Mouse (Mus musculus): ENCODE data around the gene Ppp1r37. TPM values are rescaled to one million over a fixed set of nuclear protein-coding genes. Genes with fewer than 3 reads are reported as not detected.

The Ppp1r37 gene
- polyA plus RNA-seq, 1 experiment, result 115 TPM

DNA sequence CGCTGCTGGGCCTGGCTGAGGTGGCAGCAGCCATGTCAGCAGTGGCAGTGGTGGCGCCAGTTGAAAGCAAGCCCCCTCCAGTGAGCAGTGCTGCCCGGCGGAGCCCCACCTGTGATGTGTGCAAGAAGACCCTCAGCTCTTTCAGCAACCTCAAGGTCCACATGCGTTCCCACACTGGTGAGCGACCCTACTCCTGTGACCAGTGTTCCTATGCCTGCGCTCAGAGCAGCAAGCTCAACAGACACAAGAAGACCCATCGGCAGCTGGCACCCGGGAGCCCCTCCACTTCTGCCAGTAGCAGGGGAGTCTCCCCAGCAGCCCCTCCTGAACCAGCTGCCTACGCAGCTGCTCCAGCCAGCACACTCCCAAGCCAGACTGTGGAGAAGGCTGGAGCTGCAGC is 16.9 kb upstream of the Ppp1r37 start:
- Histone ChIP-seq H3K27me3 (ENCODE audit: control insufficient read depth, insufficient read depth, low read length) (no peaks in the 10 kb centered on the region), H3K4me1 (ENCODE audit: control insufficient read depth, insufficient read depth, insufficient read length, low read length) (peaks cover 10% of the 10 kb centered on the region), H3K27ac (ENCODE audit: insufficient read depth, low read depth, low read length) (no peak overlapping the region), H3K36me3 (ENCODE audit: control insufficient read depth, insufficient read depth, low read length) (peaks cover 34% of the 10 kb centered on the region), H3K4me3 (ENCODE audit: low read depth, low read length) (no peak overlapping the region)
- TF ChIP-seq CTCF (IDR thresholded peaks at IDR 0.05; ENCODE audit: extremely low read depth, insufficient read length, insufficient replicate concordance, low read depth, low read length) (no peak), POLR2A (IDR thresholded peaks at IDR 0.05; ENCODE audit: low read depth, low read length) (no peak)
- WGBS, result 95% methylated on average over 10 of the region's 10 CpGs

GRCm38 (mm10) chr7:19578436-19578835 is 15.6 kb upstream of the Ppp1r37 start:
- peak overlapping the region; percentile 68 for H3K4me3 ChIP-seq (ENCODE audit: low read depth, low read length)
- H3K4me1 ChIP-seq (ENCODE audit: control insufficient read depth, insufficient read depth, insufficient read length, low read length), result peaks cover 10% of the 10 kb centered on the region
- no peaks in the 10 kb centered on the region for H3K27me3 ChIP-seq (ENCODE audit: control insufficient read depth, insufficient read depth, low read length)
- no peak overlapping the region for H3K27ac ChIP-seq (ENCODE audit: insufficient read depth, low read depth, low read length)
- WGBS, result 65% methylated on average over 4 of the region's 4 CpGs
- H3K36me3 ChIP-seq (ENCODE audit: control insufficient read depth, insufficient read depth, low read length), result peaks cover 21% of the 10 kb centered on the region
- TF ChIP-seq CTCF (IDR thresholded peaks at IDR 0.05; ENCODE audit: extremely low read depth, insufficient read length, insufficient replicate concordance, low read depth, low read length) (no peak), POLR2A (IDR thresholded peaks at IDR 0.05; ENCODE audit: low read depth, low read length) (no peak)

DNA sequence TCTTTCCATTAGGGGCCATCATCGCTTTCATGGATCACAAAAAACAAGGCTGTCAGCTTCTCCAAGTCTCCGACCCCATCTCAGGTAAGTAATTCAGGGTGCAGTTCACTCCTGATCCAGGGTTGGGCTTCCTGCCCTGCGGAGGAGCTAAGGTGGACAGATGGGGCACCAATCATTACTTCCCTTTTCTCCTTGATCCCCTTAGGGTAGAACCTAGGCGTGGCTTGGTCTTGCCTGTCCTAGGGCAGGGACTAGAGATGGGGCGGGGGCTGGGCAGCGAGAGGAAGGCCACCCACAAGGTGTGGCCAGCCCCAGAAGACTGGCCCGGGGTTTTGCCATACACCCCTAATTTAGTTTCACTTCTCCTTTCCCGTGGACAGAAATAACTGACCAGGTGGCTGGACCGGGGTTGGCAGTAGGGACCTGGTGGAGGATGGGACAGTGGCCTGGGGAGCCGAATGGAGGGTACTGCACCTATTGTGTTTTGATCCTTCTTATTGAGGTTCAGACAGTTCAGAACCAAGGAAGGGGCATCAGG is 15.1 kb upstream of the Ppp1r37 start:
- TF ChIP-seq POLR2A (IDR thresholded peaks at IDR 0.05; ENCODE audit: low read depth, low read length), result no peak
- no peak for TF ChIP-seq CTCF (IDR thresholded peaks at IDR 0.05; ENCODE audit: extremely low read depth, insufficient read length, insufficient replicate concordance, low read depth, low read length)
- Histone ChIP-seq H3K4me3 (ENCODE audit: low read depth, low read length) (peak overlapping the region; percentile 68), H3K36me3 (ENCODE audit: control insufficient read depth, insufficient read depth, low read length) (peaks cover 19% of the 10 kb centered on the region), H3K27me3 (ENCODE audit: control insufficient read depth, insufficient read depth, low read length) (no peaks in the 10 kb centered on the region), H3K4me1 (ENCODE audit: control insufficient read depth, insufficient read depth, insufficient read length, low read length) (peaks cover 10% of the 10 kb centered on the region), H3K27ac (ENCODE audit: insufficient read depth, low read depth, low read length) (no peak overlapping the region)
- WGBS, result 14% methylated on average over 10 of the region's 10 CpGs

DNA sequence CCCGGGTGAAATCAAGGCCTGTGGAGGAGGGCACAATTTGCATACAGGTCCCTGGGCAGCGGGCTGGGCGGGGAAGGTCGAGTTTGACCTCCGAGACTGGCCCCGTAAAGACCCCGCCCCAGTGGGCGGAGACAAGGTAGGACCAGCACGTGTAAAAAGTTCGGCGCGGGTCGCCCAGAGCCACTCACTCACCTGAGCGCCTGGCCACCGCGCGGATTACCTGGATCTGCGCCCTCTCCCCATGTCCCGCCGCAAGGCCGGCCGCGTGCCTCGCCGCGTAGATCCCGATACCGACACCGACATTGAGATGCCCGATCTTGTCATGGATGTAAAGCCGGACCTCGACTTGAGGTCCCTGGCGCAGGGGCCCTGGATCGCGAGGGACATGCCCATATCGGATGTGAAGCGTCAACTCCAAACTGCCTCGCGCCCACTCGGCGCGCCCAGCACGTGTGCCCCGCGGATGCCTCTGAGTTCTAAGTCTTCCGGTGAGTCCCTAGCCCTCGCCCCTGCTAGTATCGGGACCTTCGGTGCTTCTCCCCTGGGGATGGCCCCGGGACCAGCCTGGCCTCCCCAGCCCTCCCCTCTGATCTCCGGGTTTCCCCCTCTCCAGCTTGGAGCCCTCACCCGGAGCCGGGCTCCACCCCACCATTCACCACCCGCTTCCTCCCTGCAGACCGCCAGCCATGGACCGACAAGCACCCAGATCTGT is 14.4 kb upstream of the Ppp1r37 start, which contains the start of the genes Zfp296 and Gemin7:
TSS of gene Zfp296 (plus strand) at position 147 of the 712 bp plus-strand sequence.
TSS of gene Gemin7 (minus strand) at position 455 of the 712 bp plus-strand sequence.
- Histone ChIP-seq H3K27ac (ENCODE audit: insufficient read depth, low read depth, low read length) (no peak within 1 kb of the TSS), H3K27me3 (ENCODE audit: control insufficient read depth, insufficient read depth, low read length) (no peaks in the 10 kb centered on the region), H3K36me3 (ENCODE audit: control insufficient read depth, insufficient read depth, low read length) (peaks cover 15% of the 10 kb centered on the region), H3K4me1 (ENCODE audit: control insufficient read depth, insufficient read depth, insufficient read length, low read length) (peaks cover 13% of the 10 kb centered on the region), H3K4me3 (ENCODE audit: low read depth, low read length) (peak within 1 kb of the TSS; percentile 68)
- under 1% methylated on average over 56 of the region's 56 CpGs for WGBS
- TF ChIP-seq CTCF (IDR thresholded peaks at IDR 0.05; ENCODE audit: extremely low read depth, insufficient read length, insufficient replicate concordance, low read depth, low read length), result no peak
- no peak for TF ChIP-seq POLR2A (IDR thresholded peaks at IDR 0.05; ENCODE audit: low read depth, low read length)

DNA sequence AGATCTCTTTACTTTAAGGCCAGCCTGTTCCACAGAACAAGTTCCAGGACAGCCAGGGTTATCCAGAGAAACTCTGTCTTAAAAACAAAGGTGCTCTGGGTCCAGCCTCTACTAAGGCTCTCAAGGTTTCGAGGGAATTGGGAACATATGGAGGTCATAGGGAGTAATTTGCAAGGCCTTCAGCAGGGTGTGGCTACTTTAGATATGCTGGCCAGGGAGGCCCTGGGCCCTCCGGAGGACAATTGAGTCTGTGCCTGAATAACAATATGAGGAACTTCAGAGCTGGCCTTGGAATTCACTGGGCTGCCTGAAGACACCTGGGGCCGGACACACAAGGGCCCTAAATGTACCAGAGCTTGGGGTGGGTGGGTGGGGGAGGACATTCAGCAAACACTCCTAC is 12.7 kb upstream of the Ppp1r37 start:
- TF ChIP-seq CTCF (IDR thresholded peaks at IDR 0.05; ENCODE audit: extremely low read depth, insufficient read length, insufficient replicate concordance, low read depth, low read length) (no peak), POLR2A (IDR thresholded peaks at IDR 0.05; ENCODE audit: low read depth, low read length) (no peak)
- no peak overlapping the region for H3K4me3 ChIP-seq (ENCODE audit: low read depth, low read length)
- no peak overlapping the region for H3K27ac ChIP-seq (ENCODE audit: insufficient read depth, low read depth, low read length)
- H3K4me1 ChIP-seq (ENCODE audit: control insufficient read depth, insufficient read depth, insufficient read length, low read length), result peaks cover 16% of the 10 kb centered on the region
- 48% methylated on average over 3 of the region's 3 CpGs for WGBS
- H3K36me3 ChIP-seq (ENCODE audit: control insufficient read depth, insufficient read depth, low read length), result peaks cover 6% of the 10 kb centered on the region
- H3K27me3 ChIP-seq (ENCODE audit: control insufficient read depth, insufficient read depth, low read length), result no peaks in the 10 kb centered on the region

- 11% methylated on average over 16 of the region's 16 CpGs for WGBS
- H3K4me1 ChIP-seq (ENCODE audit: control insufficient read depth, insufficient read depth, insufficient read length, low read length), result peaks cover 17% of the 10 kb centered on the region
Observed at GRCm38 (mm10) chr7:19573776-19574140, 10.9 kb upstream of the Ppp1r37 start.

More at GRCm38 (mm10) chr7:19573776-19574140, 10.9 kb upstream of the Ppp1r37 start:
- peak overlapping the region; percentile 87 for H3K4me3 ChIP-seq (ENCODE audit: low read depth, low read length)
- H3K27ac ChIP-seq (ENCODE audit: insufficient read depth, low read depth, low read length), result peak overlapping the region; percentile 94; the same call in 1 of the 2 replicates
- no peaks in the 10 kb centered on the region for H3K27me3 ChIP-seq (ENCODE audit: control insufficient read depth, insufficient read depth, low read length)
- TF ChIP-seq CTCF (IDR thresholded peaks at IDR 0.05; ENCODE audit: extremely low read depth, insufficient read length, insufficient replicate concordance, low read depth, low read length), result no peak
- TF ChIP-seq POLR2A (IDR thresholded peaks at IDR 0.05; ENCODE audit: low read depth, low read length), result no peak
- H3K36me3 ChIP-seq (ENCODE audit: control insufficient read depth, insufficient read depth, low read length), result peaks cover 7% of the 10 kb centered on the region; the same call in 1 of the 2 replicates

Data from small intestine, adult 2 months (tissue).